Mouse (Mus musculus): ENCODE data around the gene Dok7. TPM values are rescaled to one million over a fixed set of nuclear protein-coding genes. Genes with fewer than 3 reads are reported as not detected.

Dok7 gene
- polyA plus RNA-seq, 1 experiment from 2014 or later, result 2.3 TPM

GRCm38 (mm10) chr5:35035141-35035540 is 21.4 kb upstream of the Dok7 start:
- Histone ChIP-seq H3K36me3 (peaks cover 49% of the 10 kb centered on the region), H3K4me3 (no peak overlapping the region), H3K4me1 (peaks cover 16% of the 10 kb centered on the region), H3K9me3 (no peaks in the 10 kb centered on the region), H3K27me3 (ENCODE audit: insufficient read depth, poor library complexity, severe bottlenecking) (no peaks in the 10 kb centered on the region), H3K27ac (no peak overlapping the region; the same call in 1 of the 2 replicates)
- 80% methylated on average over 5 of the region's 5 CpGs for WGBS
- DNase-seq (ENCODE audit: low spot score), result no peak

- peaks cover 43% of the 10 kb centered on the region for H3K36me3 ChIP-seq
- H3K9me3 ChIP-seq, result no peaks in the 10 kb centered on the region
- H3K27ac ChIP-seq, result no peak overlapping the region; the same call in 1 of the 2 replicates
- DNase-seq (ENCODE audit: low spot score), result no peak
- peaks cover 17% of the 10 kb centered on the region for H3K4me1 ChIP-seq
- no peaks in the 10 kb centered on the region for H3K27me3 ChIP-seq (ENCODE audit: insufficient read depth, poor library complexity, severe bottlenecking)
- 40% methylated on average over 4 of the region's 4 CpGs for WGBS
- H3K4me3 ChIP-seq, result no peak overlapping the region
Measured at GRCm38 (mm10) chr5:35035795-35036194, 20.8 kb upstream of the Dok7 start.

DNA sequence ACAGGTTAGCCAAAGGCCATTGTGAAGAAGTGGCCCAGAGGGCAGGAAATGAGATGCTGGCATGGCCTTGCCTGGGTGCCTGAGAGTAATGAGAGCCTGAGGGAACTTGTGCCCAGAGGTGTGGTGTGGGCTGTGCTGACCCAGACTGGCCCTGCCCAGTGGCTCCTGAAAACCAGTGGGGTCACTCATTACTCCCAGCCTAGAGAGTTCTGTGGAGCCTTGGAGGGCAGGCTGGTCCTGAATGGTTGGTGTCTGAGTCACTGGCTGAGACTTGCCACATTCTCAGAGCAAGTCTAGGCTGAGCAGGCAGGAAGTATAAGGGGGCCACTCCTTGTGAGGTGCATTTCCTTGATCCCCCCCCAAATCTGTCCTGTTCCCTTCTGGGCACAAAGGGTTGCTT is 19.1 kb upstream of the Dok7 start:
- Histone ChIP-seq H3K4me3 (no peak overlapping the region), H3K4me1 (peaks cover 34% of the 10 kb centered on the region), H3K36me3 (peaks cover 27% of the 10 kb centered on the region), H3K9me3 (no peaks in the 10 kb centered on the region), H3K27me3 (ENCODE audit: insufficient read depth, poor library complexity, severe bottlenecking) (no peaks in the 10 kb centered on the region), H3K27ac (peak overlapping the region; percentile 26; the same call in 1 of the 2 replicates)
- no peak for DNase-seq (ENCODE audit: low spot score)

DNA sequence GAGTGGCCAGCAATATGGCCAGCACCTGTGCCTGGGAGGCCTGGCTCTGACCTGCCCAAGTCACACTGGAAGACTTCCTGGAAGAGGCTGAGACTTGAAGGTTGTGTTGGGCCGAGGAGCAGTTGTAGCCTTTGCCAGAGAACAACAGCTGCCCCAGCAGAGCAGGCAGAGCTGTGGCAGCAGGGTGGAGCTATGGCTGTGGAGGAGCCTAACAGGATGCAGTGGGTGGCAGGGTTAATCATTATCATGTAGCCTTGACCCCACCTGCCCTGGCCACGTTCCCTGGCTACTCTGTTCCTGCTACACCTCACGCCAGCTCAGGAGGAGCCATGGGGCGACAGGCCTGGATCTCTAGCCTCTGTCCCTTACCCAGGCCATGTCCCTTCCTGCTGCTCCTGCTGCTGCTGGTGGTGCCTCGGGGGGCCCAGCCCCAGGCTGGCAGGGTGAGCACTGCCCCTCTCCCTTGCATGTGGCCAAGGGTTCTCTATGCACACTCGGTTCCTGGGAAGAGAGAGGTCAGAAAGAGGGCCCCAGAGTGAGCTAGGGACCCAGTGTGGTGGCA is 15.2 kb upstream of the Dok7 start, which contains the start of gene Hgfac:
TSS of gene Hgfac (plus strand) at position 242 of the 562 bp plus-strand sequence.
- H3K4me1 ChIP-seq, result peaks cover 18% of the 10 kb centered on the region; the same call in 1 of the 2 replicates
- H3K27ac ChIP-seq, result peak within 1 kb of the TSS; percentile 45; the same call in 1 of the 2 replicates
- H3K4me3 ChIP-seq, result no peak within 1 kb of the TSS
- H3K27me3 ChIP-seq (ENCODE audit: insufficient read depth, poor library complexity, severe bottlenecking), result peaks cover 23% of the 10 kb centered on the region
- H3K9me3 ChIP-seq, result no peaks in the 10 kb centered on the region
- no peak for DNase-seq (ENCODE audit: low spot score)
- H3K36me3 ChIP-seq, result no peaks in the 10 kb centered on the region
- WGBS, result 49% methylated on average over 6 of the region's 6 CpGs

- H3K27ac ChIP-seq, result peak overlapping the region; percentile 45; the same call in 1 of the 2 replicates
- peaks cover 22% of the 10 kb centered on the region; the same call in 1 of the 2 replicates for H3K4me1 ChIP-seq
- no peak for DNase-seq (ENCODE audit: low spot score)
- no peaks in the 10 kb centered on the region for H3K36me3 ChIP-seq
- H3K4me3 ChIP-seq, result no peak overlapping the region
- no peaks in the 10 kb centered on the region for H3K9me3 ChIP-seq
- WGBS, result 56% methylated on average over 10 of the region's 10 CpGs
- H3K27me3 ChIP-seq (ENCODE audit: insufficient read depth, poor library complexity, severe bottlenecking), result peaks cover 23% of the 10 kb centered on the region
Measured at GRCm38 (mm10) chr5:35042431-35043109, 14.0 kb upstream of the Dok7 start.

- Histone ChIP-seq H3K27me3 (ENCODE audit: insufficient read depth, poor library complexity, severe bottlenecking) (peaks cover 28% of the 10 kb centered on the region), H3K9me3 (no peaks in the 10 kb centered on the region), H3K4me1 (peaks cover 22% of the 10 kb centered on the region; the same call in 1 of the 2 replicates), H3K4me3 (no peak overlapping the region), H3K27ac (no peak overlapping the region), H3K36me3 (no peaks in the 10 kb centered on the region)
- 60% methylated on average over 1 of the region's 1 CpGs for whole genome bisulfite sequencing
- DNase-seq (ENCODE audit: low spot score), result peak; percentile 85
Measured at GRCm38 (mm10) chr5:35043110-35043451, 13.5 kb upstream of the Dok7 start.

DNA sequence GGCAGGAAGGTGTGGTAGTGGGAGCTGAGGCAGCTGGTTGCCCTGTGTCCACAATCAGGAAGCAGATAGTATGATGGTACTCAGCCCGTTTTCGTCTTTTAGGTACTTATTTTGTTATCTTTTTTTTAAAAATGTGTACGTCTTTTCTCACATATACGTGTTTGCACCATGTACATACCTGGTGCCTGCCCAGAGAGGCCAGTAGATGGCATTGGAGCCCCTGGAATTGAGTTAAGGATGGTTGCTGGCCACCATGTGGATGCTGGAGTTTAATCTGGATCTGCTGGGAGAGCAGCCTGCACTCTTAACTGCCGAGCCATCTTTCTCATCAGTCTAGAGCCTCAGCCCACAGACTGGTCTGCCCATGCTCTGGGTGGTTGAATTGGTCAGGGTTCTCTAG is 6.0 kb upstream of the Dok7 start:
- 60% methylated on average over 5 of the region's 5 CpGs for WGBS
- H3K4me1 ChIP-seq, result 0 out of 2 replicates have a peak, but pooled peaks cover 3% of the 10 kb centered on the region
- H3K4me3 ChIP-seq, result no peak overlapping the region
- no peaks in the 10 kb centered on the region for H3K9me3 ChIP-seq
- H3K27ac ChIP-seq, result no peak overlapping the region
- H3K36me3 ChIP-seq, result no peaks in the 10 kb centered on the region
- DNase-seq (ENCODE audit: low spot score), result no peak
- peaks cover 44% of the 10 kb centered on the region; the same call in 1 of the 2 replicates for H3K27me3 ChIP-seq (ENCODE audit: insufficient read depth, poor library complexity, severe bottlenecking)

- Histone ChIP-seq H3K36me3 (no peaks in the 10 kb centered on the region), H3K27me3 (ENCODE audit: insufficient read depth, poor library complexity, severe bottlenecking) (peaks cover 64% of the 10 kb centered on the region), H3K4me3 (no peak overlapping the region), H3K4me1 (peaks cover 20% of the 10 kb centered on the region), H3K9me3 (no peaks in the 10 kb centered on the region), H3K27ac (no peak overlapping the region)
- DNase-seq (ENCODE audit: low spot score), result no peak
- WGBS, result 78% methylated on average over 3 of the region's 3 CpGs
Measured at GRCm38 (mm10) chr5:35054628-35055027, 1.9 kb upstream of the Dok7 start.

DNA sequence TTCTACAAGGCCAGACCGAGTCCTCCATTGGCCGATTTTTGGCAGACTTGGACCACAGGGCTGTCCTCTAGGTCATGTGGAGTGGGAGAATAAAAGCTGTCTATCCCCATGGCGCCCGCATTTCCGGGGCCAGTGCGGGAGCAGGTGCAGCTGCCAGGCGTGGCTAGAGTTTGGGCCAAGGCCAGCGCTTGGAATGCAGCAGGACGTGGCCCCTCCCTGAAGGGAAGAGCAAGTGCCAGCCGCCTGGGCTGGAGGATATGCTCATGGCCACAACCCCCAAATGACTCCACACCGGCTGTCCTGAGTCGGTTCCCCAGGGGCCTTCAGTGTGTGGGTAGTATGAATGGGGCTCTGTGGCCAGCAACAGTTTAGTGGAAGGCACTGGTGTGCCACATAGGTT is 1.5 kb upstream of the Dok7 start:
- WGBS, result 73% methylated on average over 12 of the region's 12 CpGs
- Histone ChIP-seq H3K4me3 (no peak overlapping the region), H3K27ac (no peak overlapping the region), H3K27me3 (ENCODE audit: insufficient read depth, poor library complexity, severe bottlenecking) (peaks cover 66% of the 10 kb centered on the region), H3K4me1 (peaks cover 24% of the 10 kb centered on the region), H3K36me3 (no peaks in the 10 kb centered on the region), H3K9me3 (no peaks in the 10 kb centered on the region)
- no peak for DNase-seq (ENCODE audit: low spot score)

GRCm38 (mm10) chr5:35057582-35057981 is 1.0 kb downstream of the Dok7 start:
- WGBS, result 24% methylated on average over 4 of the region's 4 CpGs
- peak overlapping the region; percentile 86 for H3K27ac ChIP-seq
- H3K4me1 ChIP-seq, result peaks cover 31% of the 10 kb centered on the region
- H3K36me3 ChIP-seq, result no peaks in the 10 kb centered on the region
- H3K9me3 ChIP-seq, result no peaks in the 10 kb centered on the region
- peaks cover 66% of the 10 kb centered on the region for H3K27me3 ChIP-seq (ENCODE audit: insufficient read depth, poor library complexity, severe bottlenecking)
- DNase-seq (ENCODE audit: low spot score), result no peak
- H3K4me3 ChIP-seq, result peak overlapping the region; percentile 74

DNA sequence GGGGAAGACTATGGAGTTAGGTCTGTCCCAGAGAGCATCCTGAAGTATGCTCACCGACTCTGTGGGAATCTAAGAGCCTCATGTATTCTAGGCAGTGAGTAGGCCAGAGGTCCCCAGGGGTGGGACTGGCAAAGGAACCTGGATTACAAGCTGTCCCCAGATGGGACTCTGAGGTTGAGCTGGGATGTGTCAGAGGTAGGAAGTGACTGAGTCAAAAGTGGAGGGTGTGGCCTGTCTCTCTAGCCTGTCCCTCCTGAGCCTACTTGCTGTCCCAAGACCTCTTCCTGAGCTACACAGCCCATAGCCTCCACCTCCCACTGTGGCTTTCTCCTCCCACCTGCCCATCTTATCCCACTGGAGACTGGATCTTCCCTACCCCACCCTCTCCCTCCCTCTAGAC is 1.6 kb downstream of the Dok7 start:
- no peak overlapping the region for H3K27ac ChIP-seq
- 54% methylated on average over 1 of the region's 1 CpGs for WGBS
- no peak overlapping the region for H3K4me3 ChIP-seq
- H3K9me3 ChIP-seq, result no peaks in the 10 kb centered on the region
- H3K36me3 ChIP-seq, result no peaks in the 10 kb centered on the region
- peaks cover 66% of the 10 kb centered on the region for H3K27me3 ChIP-seq (ENCODE audit: insufficient read depth, poor library complexity, severe bottlenecking)
- peaks cover 31% of the 10 kb centered on the region for H3K4me1 ChIP-seq
- DNase-seq (ENCODE audit: low spot score), result no peak

- H3K4me1 ChIP-seq, result peaks cover 31% of the 10 kb centered on the region
- H3K4me3 ChIP-seq, result no peak overlapping the region
- H3K36me3 ChIP-seq, result no peaks in the 10 kb centered on the region
- WGBS, result 48% methylated on average over 3 of the region's 3 CpGs
- peaks cover 47% of the 10 kb centered on the region for H3K27me3 ChIP-seq (ENCODE audit: insufficient read depth, poor library complexity, severe bottlenecking)
- H3K27ac ChIP-seq, result peak overlapping the region; percentile 76
- no peaks in the 10 kb centered on the region for H3K9me3 ChIP-seq
- no peak for DNase-seq (ENCODE audit: low spot score)
Measured at GRCm38 (mm10) chr5:35060098-35060497, 3.5 kb downstream of the Dok7 start.

GRCm38 (mm10) chr5:35069841-35070240 is 13.3 kb downstream of the Dok7 start:
- no peak overlapping the region for H3K4me3 ChIP-seq
- no peaks in the 10 kb centered on the region; the same call in 1 of the 2 replicates for H3K36me3 ChIP-seq
- no peak overlapping the region for H3K27ac ChIP-seq
- H3K27me3 ChIP-seq (ENCODE audit: insufficient read depth, poor library complexity, severe bottlenecking), result peaks cover 13% of the 10 kb centered on the region
- DNase-seq (ENCODE audit: low spot score), result no peak
- H3K4me1 ChIP-seq, result peaks cover 18% of the 10 kb centered on the region
- no peaks in the 10 kb centered on the region for H3K9me3 ChIP-seq
- WGBS, result 82% methylated on average over 2 of the region's 2 CpGs

All from heart, embryonic 10.5 days (tissue).